Mouse (Mus musculus): ENCODE results near the gene Jazf1. TPM values are rescaled to one million over a fixed set of nuclear protein-coding genes. Genes with fewer than 3 reads are reported as not detected.

The Jazf1 gene
- polyA plus RNA-seq, 1 experiment from 2014 or later: 6.2 TPM

DNA sequence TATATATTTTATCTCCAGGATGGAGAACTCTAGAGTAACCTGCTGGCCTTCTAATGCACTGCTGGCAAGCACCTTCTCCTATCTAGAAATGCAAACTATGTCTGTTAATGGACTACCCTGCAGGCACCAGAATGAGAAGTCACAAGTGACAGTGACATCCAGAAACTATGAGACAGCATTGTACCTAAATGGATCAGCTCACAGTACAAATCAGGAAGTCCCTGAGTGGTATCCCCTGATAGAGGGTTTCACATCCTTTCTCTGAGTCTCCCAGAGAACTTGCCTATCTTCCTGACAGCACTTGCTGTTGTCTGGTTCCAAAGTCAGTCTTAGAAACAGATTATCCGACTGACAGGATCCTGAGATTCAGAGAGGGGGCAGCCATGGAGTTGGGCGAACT, 22.9 kb downstream of the Jazf1 start:
- Histone ChIP-seq H3K4me3 (replicated peaks) (no peak overlapping the region), H3K9ac (no peak overlapping the region), H3K9me3 (no peaks in the 10 kb centered on the region), H3K4me1 (replicated peaks) (no peaks in the 10 kb centered on the region; the same call in 1 of the 2 replicates), H3K27me3 (replicated peaks) (no peaks in the 10 kb centered on the region), H3K4me2 (replicated peaks) (no peak overlapping the region), H3K36me3 (no peaks in the 10 kb centered on the region), H3K27ac (no peak overlapping the region)
- ATAC-seq: no peak
- 90% methylated on average over 2 of the region's 2 CpGs for WGBS

GRCm38 (mm10) chr6:53038176-53038575, 30.3 kb downstream of the Jazf1 start:
- Histone ChIP-seq H3K4me1 (replicated peaks) (no peaks in the 10 kb centered on the region), H3K27ac (no peak overlapping the region), H3K36me3 (no peaks in the 10 kb centered on the region), H3K27me3 (replicated peaks) (no peaks in the 10 kb centered on the region), H3K4me2 (replicated peaks) (no peak overlapping the region), H3K9ac (no peak overlapping the region), H3K9me3 (no peaks in the 10 kb centered on the region), H3K4me3 (replicated peaks) (no peak overlapping the region)
- no peak for ATAC-seq
- WGBS: 69% methylated on average over 3 of the region's 3 CpGs

GRCm38 (mm10) chr6:53034362-53035011, 33.9 kb downstream of the Jazf1 start:
- H3K9ac ChIP-seq: no peak overlapping the region
- no peaks in the 10 kb centered on the region for H3K9me3 ChIP-seq
- H3K36me3 ChIP-seq: no peaks in the 10 kb centered on the region
- no peaks in the 10 kb centered on the region for H3K4me1 ChIP-seq (replicated peaks)
- H3K4me3 ChIP-seq (replicated peaks): no peak overlapping the region
- H3K27ac ChIP-seq: no peak overlapping the region
- 72% methylated on average over 6 of the region's 6 CpGs for WGBS
- ATAC-seq: no peak
- no peaks in the 10 kb centered on the region for H3K27me3 ChIP-seq (replicated peaks)
- H3K4me2 ChIP-seq (replicated peaks): no peak overlapping the region

DNA sequence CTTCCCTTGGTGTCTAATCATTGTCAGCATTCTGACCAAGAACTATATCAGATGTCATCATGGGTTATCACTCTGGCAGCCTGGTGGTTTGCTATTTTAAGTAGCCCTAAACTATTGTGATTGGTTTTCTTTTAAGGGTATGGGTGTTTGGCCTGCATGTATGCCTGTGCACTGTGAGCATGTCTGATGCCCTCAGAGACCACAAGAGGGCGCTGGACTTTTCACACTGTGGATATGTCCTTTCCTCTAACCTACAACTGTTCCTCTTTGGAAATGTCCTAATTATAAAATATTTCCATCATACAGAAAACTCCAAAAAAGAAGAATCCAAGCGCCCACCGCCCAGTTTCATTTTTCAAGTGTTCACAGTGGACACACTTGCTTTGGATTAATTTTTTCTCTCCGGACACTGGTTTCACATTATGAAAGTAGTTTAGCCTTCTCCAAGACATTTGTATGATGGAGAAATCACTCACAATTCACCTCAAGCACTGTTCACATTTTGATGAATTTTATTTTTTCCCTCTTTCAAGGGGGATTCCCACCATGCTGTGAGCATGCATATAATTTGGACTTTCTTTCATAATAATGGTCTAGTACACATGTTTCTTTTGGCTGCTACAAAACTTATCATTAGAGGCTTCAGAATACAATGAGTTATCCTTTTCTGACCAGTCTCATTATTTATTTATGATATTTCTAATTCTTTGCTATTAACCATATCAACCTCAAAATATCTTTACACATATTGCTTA, 35.5 kb downstream of the Jazf1 start:
- no peak for ATAC-seq
- H3K4me3 ChIP-seq (replicated peaks): no peak overlapping the region
- H3K27me3 ChIP-seq (replicated peaks): no peaks in the 10 kb centered on the region
- no peaks in the 10 kb centered on the region for H3K36me3 ChIP-seq
- no peak overlapping the region for H3K4me2 ChIP-seq (replicated peaks)
- no peaks in the 10 kb centered on the region for H3K9me3 ChIP-seq
- no peak overlapping the region for H3K27ac ChIP-seq
- 70% methylated on average over 4 of the region's 4 CpGs for WGBS
- H3K4me1 ChIP-seq (replicated peaks): no peaks in the 10 kb centered on the region
- no peak overlapping the region for H3K9ac ChIP-seq

- no peaks in the 10 kb centered on the region for H3K4me1 ChIP-seq (replicated peaks)
- H3K4me2 ChIP-seq (replicated peaks): no peak overlapping the region
- H3K36me3 ChIP-seq: no peaks in the 10 kb centered on the region
- no peak overlapping the region for H3K4me3 ChIP-seq (replicated peaks)
- WGBS: 94% methylated on average over 2 of the region's 2 CpGs
- no peak for ATAC-seq
- no peak overlapping the region for H3K9ac ChIP-seq
- H3K27me3 ChIP-seq (replicated peaks): no peaks in the 10 kb centered on the region
- no peak overlapping the region for H3K27ac ChIP-seq
- no peaks in the 10 kb centered on the region for H3K9me3 ChIP-seq
Observed at GRCm38 (mm10) chr6:53022069-53022468, 46.4 kb downstream of the Jazf1 start.

DNA sequence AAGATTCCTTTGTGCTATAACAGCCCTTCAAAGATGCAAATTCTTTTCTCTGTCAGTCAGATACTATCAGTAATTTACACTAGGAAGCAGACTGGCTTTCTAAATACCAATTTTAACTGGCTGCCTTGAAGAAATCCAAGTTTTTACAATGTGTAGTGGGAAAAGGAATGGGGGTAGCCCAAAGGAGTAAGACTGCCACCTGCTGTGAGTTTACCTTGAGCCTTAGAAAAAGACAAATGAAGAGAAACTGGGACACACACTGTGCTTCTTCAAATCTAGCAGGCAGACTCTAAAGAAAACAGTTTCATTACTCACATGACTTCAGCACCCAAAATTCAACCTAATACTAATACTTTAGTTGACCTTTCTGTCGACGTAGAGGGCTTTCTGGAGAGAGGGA, 47.4 kb downstream of the Jazf1 start:
- H3K4me1 ChIP-seq (replicated peaks): no peaks in the 10 kb centered on the region
- 48% methylated on average over 2 of the region's 2 CpGs for WGBS

GRCm38 (mm10) chr6:53017357-53018205, 50.9 kb downstream of the Jazf1 start:
- H3K4me3 ChIP-seq (replicated peaks): no peak overlapping the region

More for the DNA sequence above, 47.4 kb downstream of the Jazf1 start:
- Histone ChIP-seq H3K9ac (no peak overlapping the region), H3K9me3 (no peaks in the 10 kb centered on the region), H3K4me3 (replicated peaks) (no peak overlapping the region), H3K27me3 (replicated peaks) (no peaks in the 10 kb centered on the region), H3K4me2 (replicated peaks) (no peak overlapping the region), H3K27ac (no peak overlapping the region), H3K36me3 (no peaks in the 10 kb centered on the region)
- ATAC-seq: no peak

GRCm38 (mm10) chr6:53014460-53015455, 53.7 kb downstream of the Jazf1 start:
- H3K27me3 ChIP-seq (replicated peaks): no peaks in the 10 kb centered on the region
- H3K36me3 ChIP-seq: no peaks in the 10 kb centered on the region
- no peak overlapping the region for H3K4me3 ChIP-seq (replicated peaks)
- 85% methylated on average over 9 of the region's 9 CpGs for WGBS
- no peak overlapping the region for H3K9ac ChIP-seq
- no peak for ATAC-seq
- H3K4me1 ChIP-seq (replicated peaks): no peaks in the 10 kb centered on the region
- no peaks in the 10 kb centered on the region for H3K9me3 ChIP-seq
- H3K27ac ChIP-seq: no peak overlapping the region
- no peak overlapping the region for H3K4me2 ChIP-seq (replicated peaks)

More at GRCm38 (mm10) chr6:53017357-53018205, 50.9 kb downstream of the Jazf1 start:
- 64% methylated on average over 4 of the region's 4 CpGs for WGBS
- Histone ChIP-seq H3K36me3 (no peaks in the 10 kb centered on the region), H3K9ac (no peak overlapping the region), H3K4me1 (replicated peaks) (no peaks in the 10 kb centered on the region), H3K27ac (no peak overlapping the region), H3K4me2 (replicated peaks) (no peak overlapping the region), H3K9me3 (no peaks in the 10 kb centered on the region), H3K27me3 (replicated peaks) (no peaks in the 10 kb centered on the region)
- no peak for ATAC-seq

- ATAC-seq: no peak
- no peaks in the 10 kb centered on the region for H3K4me1 ChIP-seq (replicated peaks)
- WGBS: 89% methylated on average over 2 of the region's 2 CpGs
- H3K27ac ChIP-seq: no peak overlapping the region
- H3K4me3 ChIP-seq (replicated peaks): no peak overlapping the region
- H3K9me3 ChIP-seq: no peaks in the 10 kb centered on the region
- no peak overlapping the region for H3K9ac ChIP-seq
- no peaks in the 10 kb centered on the region for H3K36me3 ChIP-seq
- no peak overlapping the region for H3K4me2 ChIP-seq (replicated peaks)
- H3K27me3 ChIP-seq (replicated peaks): no peaks in the 10 kb centered on the region
Observed at GRCm38 (mm10) chr6:53010286-53010685, 58.1 kb downstream of the Jazf1 start.

GRCm38 (mm10) chr6:53006032-53006431, 62.4 kb downstream of the Jazf1 start:
- Histone ChIP-seq H3K9ac (no peak overlapping the region), H3K27ac (no peak overlapping the region), H3K9me3 (no peaks in the 10 kb centered on the region), H3K4me2 (replicated peaks) (no peak overlapping the region), H3K4me1 (replicated peaks) (no peaks in the 10 kb centered on the region), H3K27me3 (replicated peaks) (no peaks in the 10 kb centered on the region), H3K4me3 (replicated peaks) (no peak overlapping the region), H3K36me3 (no peaks in the 10 kb centered on the region)
- no peak for ATAC-seq
- WGBS: 67% methylated on average over 3 of the region's 3 CpGs

DNA sequence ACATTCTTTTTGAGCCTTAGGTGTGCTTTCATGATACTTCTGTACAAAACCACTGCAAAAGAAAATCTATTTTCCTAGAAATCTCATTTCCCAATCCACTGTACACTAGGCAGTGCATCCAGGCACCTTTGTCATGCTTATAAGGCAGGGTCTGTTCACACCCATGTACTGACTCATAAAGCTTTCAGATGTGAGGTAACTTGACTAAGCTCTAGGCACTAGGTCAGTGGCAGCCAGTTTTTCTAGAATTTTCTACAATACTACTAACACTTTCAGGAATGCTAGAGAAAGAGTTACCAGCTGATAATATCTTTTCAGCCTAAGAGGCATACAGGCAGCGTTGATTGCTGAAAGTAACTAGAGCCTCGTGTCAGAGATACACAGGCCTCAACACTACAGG, 62.9 kb downstream of the Jazf1 start:
- H3K27ac ChIP-seq: no peak overlapping the region
- 78% methylated on average over 2 of the region's 2 CpGs for WGBS
- no peak overlapping the region for H3K9ac ChIP-seq
- no peaks in the 10 kb centered on the region for H3K27me3 ChIP-seq (replicated peaks)
- no peaks in the 10 kb centered on the region for H3K4me1 ChIP-seq (replicated peaks)
- no peaks in the 10 kb centered on the region for H3K9me3 ChIP-seq
- no peak for ATAC-seq
- H3K36me3 ChIP-seq: no peaks in the 10 kb centered on the region
- H3K4me3 ChIP-seq (replicated peaks): no peak overlapping the region
- H3K4me2 ChIP-seq (replicated peaks): no peak overlapping the region
